Mouse (Mus musculus) CH12.LX (cell line): ENCODE results near the gene Cda. TPM values are rescaled to one million over a fixed set of nuclear protein-coding genes. Genes with fewer than 3 reads are reported as not detected.

Experiments
- DNase-seq: peaks from one replicate; pipeline ENCODE4 v3.0.0-alpha.2; 2013; ENCODE audit errors: extremely low read depth
- H3K27ac ChIP-seq: 2 replicates; pipeline ENCODE4 v1.5.1; 2012; ENCODE audit warnings: low read depth, mild to moderate bottlenecking, control low read depth, moderate library complexity; ENCODE audit not compliant: insufficient read depth
- H3K27me3 ChIP-seq: replicated peaks from 2 replicates; pipeline ENCODE3; 2012; ENCODE audit warnings: inconsistent platforms
- H3K36me3 ChIP-seq, 2 experiments: replicated peaks in 1 of 2; 2 replicates each; pipeline versions ENCODE3 to v1.6.1; 2012; ENCODE audit warnings: inconsistent platforms in 1 of 2, low read length in 1 of 2, mild to moderate bottlenecking in 1 of 2, mixed read lengths in 1 of 2, moderate library complexity in 1 of 2; ENCODE audit not compliant: control insufficient read depth in 1 of 2, insufficient read depth in 1 of 2
- H3K4me1 ChIP-seq, 2 experiments: 2 replicates each; pipeline ENCODE4 v1.6.1; 2012; ENCODE audit warnings: inconsistent platforms in 1 of 2, moderate library complexity in 1 of 2; ENCODE audit not compliant: insufficient read depth in 2 of 2, control insufficient read depth in 1 of 2
- H3K4me2 ChIP-seq: 2 replicates; pipeline ENCODE4 v1.6.1; 2012; ENCODE audit warnings: low read depth, mild to moderate bottlenecking, control low read depth; ENCODE audit not compliant: poor library complexity, insufficient read depth, severe bottlenecking
- H3K4me3 ChIP-seq, 3 experiments: fragments of 150-350 bp in 1 of 3; sonication (generic) in 1 of 3; replicated peaks in 1 of 3; 2 replicates each; pipeline versions ENCODE3 to v1.5.1; 2011 to 2012; ENCODE audit warnings: low read depth in 2 of 3, low read length in 2 of 3, mild to moderate bottlenecking in 2 of 3, moderate library complexity in 2 of 3, control low read depth in 1 of 3, improper control_type of control experiment in 1 of 3, inconsistent platforms in 1 of 3, mixed read lengths in 1 of 3; ENCODE audit not compliant: poor library complexity in 1 of 3
- H3K79me2 ChIP-seq: replicated peaks from 2 replicates; pipeline ENCODE4 v1.6.1; 2012; ENCODE audit warnings: mild to moderate bottlenecking, moderate library complexity; ENCODE audit not compliant: control insufficient read depth, poor library complexity, insufficient read depth, severe bottlenecking; ENCODE audit errors: extremely low read depth
- H3K9ac ChIP-seq: 2 replicates; pipeline ENCODE4 v1.6.1; 2012; ENCODE audit warnings: low read depth, mild to moderate bottlenecking, control low read depth, moderate library complexity; ENCODE audit not compliant: insufficient read depth
- H3K9me3 ChIP-seq: replicated peaks from 2 replicates; pipeline ENCODE3; 2012; ENCODE audit warnings: low read length, inconsistent platforms, mixed read lengths
- CTCF ChIP-seq, 2 experiments: IDR thresholded peaks in 1 of 2; conservative IDR thresholded peaks in 1 of 2; 2 replicates each; pipeline ENCODE4 v1.5.1; 2011 to 2012; ENCODE audit warnings: low read depth in 2 of 2, low read length in 2 of 2, improper control_type of control experiment in 1 of 2, inconsistent platforms in 1 of 2, mild to moderate bottlenecking in 1 of 2, moderate library complexity in 1 of 2
- E2F4 ChIP-seq: IDR thresholded peaks from 2 replicates; pipeline ENCODE4 v1.6.1; 2011; ENCODE audit warnings: low read depth, low read length, improper control_type of control experiment; ENCODE audit not compliant: insufficient replicate concordance
- EP300 ChIP-seq: IDR thresholded peaks from 2 replicates; pipeline ENCODE4 v1.6.1; 2011; ENCODE audit warnings: low read length, improper control_type of control experiment
- GABPA ChIP-seq: IDR thresholded peaks from 2 replicates; pipeline ENCODE4 v1.6.1; 2012; ENCODE audit warnings: low read depth, low read length, improper control_type of control experiment, inconsistent platforms; ENCODE audit not compliant: insufficient replicate concordance
- HCFC1 ChIP-seq: IDR thresholded peaks from 2 replicates; pipeline ENCODE4 v1.6.1; 2012; ENCODE audit warnings: low read depth, mild to moderate bottlenecking, inconsistent platforms, low read length, improper control_type of control experiment
- JUND ChIP-seq: conservative IDR thresholded peaks from 2 replicates; pipeline ENCODE4 v1.6.1; 2011; ENCODE audit warnings: low read depth, low read length, improper control_type of control experiment
- MAX ChIP-seq: IDR thresholded peaks from 2 replicates; pipeline ENCODE4 v1.6.1; 2011; ENCODE audit warnings: low read length, improper control_type of control experiment
- MAZ ChIP-seq: IDR thresholded peaks from 2 replicates; pipeline ENCODE4 v1.6.1; 2012; ENCODE audit warnings: low read depth, mild to moderate bottlenecking, inconsistent platforms, low read length, improper control_type of control experiment, moderate library complexity
- MEF2A ChIP-seq: IDR thresholded peaks from 2 replicates; pipeline ENCODE4 v1.6.1; 2014; ENCODE audit warnings: low read depth, mild to moderate bottlenecking, inconsistent platforms, low read length, improper control_type of control experiment, borderline replicate concordance
- MXI1 ChIP-seq: IDR thresholded peaks from 2 replicates; pipeline ENCODE4 v1.6.1; 2011; ENCODE audit warnings: mild to moderate bottlenecking, low read depth, low read length, improper control_type of control experiment
- POLR2A ChIP-seq: IDR thresholded peaks from 2 replicates; pipeline ENCODE4 v1.6.1; 2011; ENCODE audit warnings: low read depth, mild to moderate bottlenecking, improper control_type of control experiment, low read length
- RAD21 ChIP-seq: IDR thresholded peaks from 2 replicates; pipeline ENCODE4 v1.6.1; 2011; ENCODE audit warnings: low read depth, mild to moderate bottlenecking, low read length, improper control_type of control experiment, moderate library complexity
- SMC3 ChIP-seq: IDR thresholded peaks from 2 replicates; pipeline ENCODE4 v1.6.1; 2011; ENCODE audit warnings: low read depth, low read length, improper control_type of control experiment
- TCF12 ChIP-seq: IDR thresholded peaks from 2 replicates; pipeline ENCODE4 v1.6.1; 2014; ENCODE audit warnings: low read depth, mild to moderate bottlenecking, inconsistent platforms, low read length, improper control_type of control experiment
- UBTF ChIP-seq: IDR thresholded peaks from 2 replicates; pipeline ENCODE4 v1.6.1; 2012; ENCODE audit warnings: low read depth, mild to moderate bottlenecking, inconsistent platforms, low read length, improper control_type of control experiment, moderate library complexity
- ZC3H11A ChIP-seq: IDR thresholded peaks from 2 replicates; pipeline ENCODE4 v1.6.1; 2012; ENCODE audit warnings: low read depth, mild to moderate bottlenecking, inconsistent platforms, low read length, improper control_type of control experiment
- ZKSCAN1 ChIP-seq: IDR thresholded peaks from 2 replicates; pipeline ENCODE4 v1.6.1; 2012; ENCODE audit warnings: low read depth, inconsistent platforms, low read length, improper control_type of control experiment, borderline replicate concordance
- dilution Hi-C: fragments of 300-500 bp; cut with MboI; formaldehyde crosslinking; loops from 2 replicates; pipeline ENCODE4 v1.14.3; 2020; ENCODE audit warnings: low sequenced_read_pairs; ENCODE audit not compliant: extremely low pct_unique_long_range_greater_than_20kb, extremely low pct_ligation_motif_present
- in situ Hi-C: fragments of 300-500 bp; cut with MboI; formaldehyde crosslinking; loops from 3 replicates; pipeline ENCODE4 v1.14.3; 2019; ENCODE audit warnings: low sequenced_read_pairs, low pct_ligation_motif_present, low pct_unique_long_range_greater_than_20kb, mixed read lengths
- polyA plus RNA-seq: library from polyadenylated mRNA; unstranded; fragments of >175 nt; gene quantifications from 2 replicates; pipeline ENCODE4 v1.2.1, GENCODE M21; 2012; ENCODE audit warnings: low read depth; ENCODE audit not compliant: insufficient read length
- total RNA-seq, 2 experiments: library from RNA; depleted of rRNA; stranded (reverse); fragments of 300-350 nt in 1 of 2; fragments of >200 nt in 1 of 2; gene quantifications; 2 replicates each; pipeline ENCODE4 v1.2.3; 2012 to 2014

Cda gene
- total and polyA plus RNA-seq, 3 experiments, result not detected

- no peak overlapping the region for H3K4me2 ChIP-seq
- H3K9ac ChIP-seq, result no peak overlapping the region
- dilution Hi-C loops, result no loop called here
- peak; percentile 6 for DNase-seq
- H3K4me3 ChIP-seq, result no peak overlapping the region
- TF ChIP-seq POLR2A, result no peak
- TF ChIP-seq ZC3H11A, result no peak
- no peak for TF ChIP-seq MAZ
- TF ChIP-seq GABPA, result no peak
- TF ChIP-seq MEF2A, result no peak
- no peak for TF ChIP-seq MAX
- no peak for TF ChIP-seq UBTF
- no peak for TF ChIP-seq ZKSCAN1
- no peak for TF ChIP-seq EP300
- TF ChIP-seq E2F4, result no peak
- no peak for TF ChIP-seq MXI1
- no peak for TF ChIP-seq SMC3
- TF ChIP-seq HCFC1, result no peak
- no peak for TF ChIP-seq RAD21
- no peak for TF ChIP-seq JUND
- no peak for TF ChIP-seq CTCF (conservative IDR thresholded peaks at IDR 0.05 in 1 of 2, IDR thresholded peaks at IDR 0.05 in 1 of 2; ENCODE audit: low read depth in 2 of 2, low read length in 2 of 2)
- no peaks in the 10 kb centered on the region for H3K36me3 ChIP-seq
- peaks cover 79% of the 10 kb centered on the region for H3K27me3 ChIP-seq
- H3K27ac ChIP-seq, result no peak overlapping the region
- in situ Hi-C loops, result loop anchor here (10.0 kb wide), 1 partner anchor 53 kb away; the partner anchor contains the start of gene Pink1
- no peaks in the 10 kb centered on the region for H3K4me1 ChIP-seq
- H3K9me3 ChIP-seq, result peaks cover 13% of the 10 kb centered on the region
- H3K79me2 ChIP-seq, result no peaks in the 10 kb centered on the region
Observed at GRCm38 (mm10) chr4:138377526-138377925, 9.7 kb upstream of the Cda start.

GRCm38 (mm10) chr4:138375117-138375516, 7.3 kb upstream of the Cda start:
- Histone ChIP-seq H3K4me2 (no peak overlapping the region), H3K27me3 (peaks cover 75% of the 10 kb centered on the region), H3K36me3 (no peaks in the 10 kb centered on the region), H3K9me3 (peaks cover 13% of the 10 kb centered on the region), H3K4me3 (no peak overlapping the region), H3K27ac (no peak overlapping the region), H3K79me2 (no peaks in the 10 kb centered on the region), H3K4me1 (no peaks in the 10 kb centered on the region), H3K9ac (no peak overlapping the region)
- no peak for DNase-seq
- TF ChIP-seq CTCF (conservative IDR thresholded peaks at IDR 0.05 in 1 of 2, IDR thresholded peaks at IDR 0.05 in 1 of 2; ENCODE audit: low read depth in 2 of 2, low read length in 2 of 2) (peak in 1 of 2 experiments; percentile 4; a peak in 1 of 4 replicates), TCF12 (no peak), HCFC1 (no peak)
- dilution Hi-C loops (no loop called here), in situ Hi-C loops (loop anchor here (10.0 kb wide), 1 partner anchor 50 kb away; the partner anchor contains the start of gene Pink1)
